Mouse (Mus musculus): ENCODE data around the gene Gmfb.

Gmfb gene

GRCm38 (mm10) chr14:46803259-46803658 lies 18.8 kb downstream of the Gmfb start:
- DNase-seq (ENCODE audit: low spot score) = no peak

GRCm38 (mm10) chr14:46800684-46801345 lies 21.2 kb downstream of the Gmfb start:
- DNase-seq (ENCODE audit: low spot score) = peak; percentile 39

- DNase-seq (ENCODE audit: low spot score) = no peak
Measured at GRCm38 (mm10) chr14:46794157-46794556, 27.9 kb downstream of the Gmfb start.

GRCm38 (mm10) chr14:46790723-46791122 lies 31.3 kb downstream of the Gmfb start:
- DNase-seq (ENCODE audit: low spot score) = no peak

- DNase-seq (ENCODE audit: low spot score) = no peak
Measured at GRCm38 (mm10) chr14:46790303-46790702, 31.7 kb downstream of the Gmfb start.

GRCm38 (mm10) chr14:46788505-46788901 lies 33.5 kb downstream of the Gmfb start:
- no peak for DNase-seq (ENCODE audit: low spot score)

- DNase-seq (ENCODE audit: low spot score) = peak; percentile 82
Measured at GRCm38 (mm10) chr14:46787787-46788504, 34.1 kb downstream of the Gmfb start, which contains the start of gene Cnih1. TSS of gene Cnih1 (minus strand) at chr14:46788411.

GRCm38 (mm10) chr14:46787454-46787786 lies 34.6 kb downstream of the Gmfb start:
- peak; percentile 58 for DNase-seq (ENCODE audit: low spot score)

GRCm38 (mm10) chr14:46785247-46785646 lies 36.8 kb downstream of the Gmfb start:
- DNase-seq (ENCODE audit: low spot score) = no peak

GRCm38 (mm10) chr14:46783327-46783926 lies 38.6 kb downstream of the Gmfb start:
- DNase-seq (ENCODE audit: low spot score) = no peak

- no peak for DNase-seq (ENCODE audit: low spot score)
Measured at GRCm38 (mm10) chr14:46782187-46782828, 39.7 kb downstream of the Gmfb start.

- DNase-seq (ENCODE audit: low spot score) = no peak
Measured at GRCm38 (mm10) chr14:46781086-46781485, 41.0 kb downstream of the Gmfb start.

GRCm38 (mm10) chr14:46779217-46779616 lies 42.8 kb downstream of the Gmfb start:
- DNase-seq (ENCODE audit: low spot score) = no peak

GRCm38 (mm10) chr14:46778756-46779155 lies 43.3 kb downstream of the Gmfb start:
- DNase-seq (ENCODE audit: low spot score) = no peak

- no peak for DNase-seq (ENCODE audit: low spot score)
Measured at GRCm38 (mm10) chr14:46770036-46770435, 52.0 kb downstream of the Gmfb start.

GRCm38 (mm10) chr14:46767116-46767515 lies 54.9 kb downstream of the Gmfb start:
- no peak for DNase-seq (ENCODE audit: low spot score)

- no peak for DNase-seq (ENCODE audit: low spot score)
Measured at GRCm38 (mm10) chr14:46761186-46761585, 60.9 kb downstream of the Gmfb start.

GRCm38 (mm10) chr14:46760355-46761029 lies 61.5 kb downstream of the Gmfb start, which contains the start of gene Cdkn3:
TSS of gene Cdkn3 (plus strand) at chr14:46760541.
- peak; percentile 86 for DNase-seq (ENCODE audit: low spot score)

- no peak for DNase-seq (ENCODE audit: low spot score)
Measured at GRCm38 (mm10) chr14:46759970-46760354, 62.1 kb downstream of the Gmfb start.

Measured in adipocyte (in vitro differentiated cells).